Mouse (Mus musculus): Measurements from ENCODE around the gene Inafm1. TPM values are rescaled to one million over a fixed set of nuclear protein-coding genes. Genes with fewer than 3 reads are reported as not detected.
"Not testable (repeated sequence)": the region's sequence is repeated elsewhere in the genome, so short reads cannot be mapped to it uniquely, and the experiment has no call there.

Inafm1 gene
- polyA plus RNA-seq, 1 experiment from 2014 or later: 29.6 TPM

DNA sequence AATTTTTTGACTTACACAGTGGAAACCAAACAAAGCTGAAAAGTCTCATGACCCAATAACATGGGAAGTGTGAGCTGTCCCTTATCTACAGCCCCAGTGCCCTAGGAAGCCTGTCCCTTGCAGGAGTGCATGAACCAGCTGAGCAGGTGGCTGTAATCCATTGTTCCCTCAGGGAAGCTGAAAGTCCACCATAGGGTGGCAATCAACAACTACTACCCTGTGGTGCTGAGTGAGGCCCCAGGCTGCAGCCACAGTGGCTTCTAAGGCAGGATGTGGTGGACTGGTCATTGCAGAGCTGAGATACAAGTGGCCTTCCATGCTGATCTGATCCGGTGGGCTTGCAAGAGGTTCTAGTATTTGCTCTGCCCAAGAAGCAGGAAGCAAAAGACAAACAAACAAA lies 12.3 kb downstream of the Inafm1 start:
- WGBS: 61% methylated on average over 1 of the region's 1 CpGs
- no peak overlapping the region for H3K4me3 ChIP-seq (replicated peaks)
- H3K9me3 ChIP-seq (replicated peaks): no peaks in the 10 kb centered on the region
- H3K27me3 ChIP-seq: no peaks in the 10 kb centered on the region
- H3K4me2 ChIP-seq (replicated peaks): no peak overlapping the region
- H3K27ac ChIP-seq (replicated peaks): no peak overlapping the region
- no peaks in the 10 kb centered on the region for H3K4me1 ChIP-seq
- no peak for ATAC-seq (ENCODE audit: insufficient number of reproducible peaks, low FRiP score, low TSS enrichment, low read depth)
- H3K36me3 ChIP-seq: no peaks in the 10 kb centered on the region
- H3K9ac ChIP-seq: no peak overlapping the region

DNA sequence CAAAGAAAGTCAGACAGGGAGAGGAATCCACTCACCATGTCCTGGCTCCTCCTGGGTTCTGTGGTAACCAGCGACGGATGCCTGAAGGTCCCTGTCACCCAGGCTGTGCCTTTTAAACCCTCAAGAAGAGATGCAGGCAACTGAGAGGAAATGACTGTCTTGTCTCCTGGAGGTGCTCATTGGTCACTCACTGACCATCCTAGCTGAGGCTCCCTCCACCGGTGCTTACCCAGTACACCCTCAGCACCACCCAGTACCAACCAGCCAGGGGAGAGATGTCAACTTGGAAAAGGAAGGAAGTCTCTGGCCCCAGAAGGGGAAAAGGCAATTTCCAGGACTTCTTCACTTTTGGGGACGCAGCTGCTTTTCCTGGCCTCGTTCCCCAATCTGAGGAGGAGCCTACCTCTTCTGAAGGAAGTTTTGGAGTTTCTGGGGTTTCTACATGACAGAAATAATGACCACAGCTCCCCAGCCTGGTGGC lies 14.3 kb downstream of the Inafm1 start, which contains the start of gene C5ar1:
TSS of gene C5ar1 (minus strand) at position 431 of the 481 bp plus-strand sequence.
- no peak within 1 kb of the TSS for H3K4me3 ChIP-seq (replicated peaks)
- H3K27me3 ChIP-seq: no peaks in the 10 kb centered on the region
- H3K9me3 ChIP-seq (replicated peaks): no peaks in the 10 kb centered on the region
- no peak within 1 kb of the TSS for H3K27ac ChIP-seq (replicated peaks)
- no peak within 1 kb of the TSS for H3K4me2 ChIP-seq (replicated peaks)
- H3K4me1 ChIP-seq: no peaks in the 10 kb centered on the region
- ATAC-seq (ENCODE audit: insufficient number of reproducible peaks, low FRiP score, low TSS enrichment, low read depth): no peak
- no peak within 1 kb of the TSS for H3K9ac ChIP-seq
- H3K36me3 ChIP-seq: no peaks in the 10 kb centered on the region
- 86% methylated on average over 5 of the region's 5 CpGs for WGBS

DNA sequence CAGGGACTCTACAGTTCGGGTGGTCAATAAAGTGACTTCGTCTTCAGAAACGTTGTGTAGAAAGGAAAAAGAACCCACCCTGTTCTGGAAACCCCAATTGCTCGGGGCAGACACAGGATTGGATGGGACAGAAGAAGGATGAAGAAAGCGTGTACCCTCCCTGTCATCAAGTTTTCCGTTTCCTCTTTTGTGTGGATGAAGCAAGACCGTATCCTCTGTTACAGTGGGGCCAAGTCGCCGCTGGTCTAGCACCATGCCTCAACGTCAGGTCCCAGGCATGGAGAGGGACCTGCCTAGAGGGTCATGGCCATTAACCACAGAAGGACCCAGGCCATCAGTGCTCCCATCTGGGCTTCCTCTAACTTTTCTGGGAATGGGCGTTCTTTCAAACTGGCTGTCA lies 15.6 kb downstream of the Inafm1 start:
- WGBS: 83% methylated on average over 11 of the region's 11 CpGs
- H3K27me3 ChIP-seq: no peaks in the 10 kb centered on the region
- H3K9ac ChIP-seq: no peak overlapping the region
- ATAC-seq (ENCODE audit: insufficient number of reproducible peaks, low FRiP score, low TSS enrichment, low read depth): no peak
- H3K4me1 ChIP-seq: no peaks in the 10 kb centered on the region
- H3K27ac ChIP-seq (replicated peaks): no peak overlapping the region
- no peaks in the 10 kb centered on the region for H3K9me3 ChIP-seq (replicated peaks)
- H3K4me3 ChIP-seq (replicated peaks): no peak overlapping the region
- no peaks in the 10 kb centered on the region for H3K36me3 ChIP-seq
- H3K4me2 ChIP-seq (replicated peaks): no peak overlapping the region

DNA sequence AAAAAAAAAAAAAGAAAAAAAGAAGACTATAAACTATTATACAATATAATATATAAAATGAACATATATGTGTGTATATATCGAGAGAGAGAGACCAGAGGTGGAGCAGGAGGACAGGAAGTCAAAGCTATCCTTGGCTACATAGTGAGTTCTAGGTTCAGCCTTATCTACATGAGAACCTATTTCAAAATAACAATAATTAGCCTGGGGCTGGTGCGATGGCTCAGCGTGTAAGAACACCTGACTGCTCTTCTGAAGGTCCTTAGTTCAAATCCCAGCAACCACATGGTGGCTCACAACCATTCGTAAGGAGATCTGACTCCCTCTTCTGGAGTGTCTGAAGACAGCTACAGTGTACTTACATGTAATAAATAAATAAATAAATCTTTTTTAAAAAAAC lies 17.5 kb downstream of the Inafm1 start:
- not testable (repeated sequence) for H3K4me3 ChIP-seq (replicated peaks); H3K36me3 ChIP-seq; H3K27me3 ChIP-seq; ATAC-seq (ENCODE audit: insufficient number of reproducible peaks, low FRiP score, low TSS enrichment, low read depth); H3K27ac ChIP-seq (replicated peaks); H3K9me3 ChIP-seq (replicated peaks); H3K4me1 ChIP-seq; H3K9ac ChIP-seq; H3K4me2 ChIP-seq (replicated peaks)
- WGBS: 83% methylated on average over 4 of the region's 4 CpGs

DNA sequence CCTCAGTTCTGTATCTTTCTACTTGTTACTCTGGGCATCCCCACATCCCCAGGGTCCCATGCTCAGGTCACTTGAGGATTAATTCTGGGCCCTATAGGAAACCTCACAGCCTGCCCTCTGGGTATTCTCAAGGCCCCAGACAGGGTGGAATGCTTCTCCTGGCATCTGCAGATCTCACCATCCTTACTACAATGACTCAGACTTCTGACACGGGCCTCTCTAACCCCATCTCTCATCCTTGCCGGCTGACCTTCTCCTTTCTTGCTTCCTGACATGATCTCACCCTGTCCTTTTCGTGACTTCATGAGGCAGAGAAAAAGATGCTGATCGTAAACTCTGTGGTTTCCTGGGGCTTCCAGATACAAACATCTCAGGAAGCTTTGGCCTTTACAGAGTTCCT lies 19.2 kb downstream of the Inafm1 start:
- Histone ChIP-seq H3K27ac (replicated peaks) (no peak overlapping the region), H3K27me3 (no peaks in the 10 kb centered on the region), H3K9ac (no peak overlapping the region), H3K4me3 (replicated peaks) (no peak overlapping the region), H3K4me1 (no peaks in the 10 kb centered on the region), H3K4me2 (replicated peaks) (no peak overlapping the region), H3K9me3 (replicated peaks) (no peaks in the 10 kb centered on the region), H3K36me3 (no peaks in the 10 kb centered on the region)
- 59% methylated on average over 4 of the region's 4 CpGs for WGBS
- ATAC-seq (ENCODE audit: insufficient number of reproducible peaks, low FRiP score, low TSS enrichment, low read depth): no peak

DNA sequence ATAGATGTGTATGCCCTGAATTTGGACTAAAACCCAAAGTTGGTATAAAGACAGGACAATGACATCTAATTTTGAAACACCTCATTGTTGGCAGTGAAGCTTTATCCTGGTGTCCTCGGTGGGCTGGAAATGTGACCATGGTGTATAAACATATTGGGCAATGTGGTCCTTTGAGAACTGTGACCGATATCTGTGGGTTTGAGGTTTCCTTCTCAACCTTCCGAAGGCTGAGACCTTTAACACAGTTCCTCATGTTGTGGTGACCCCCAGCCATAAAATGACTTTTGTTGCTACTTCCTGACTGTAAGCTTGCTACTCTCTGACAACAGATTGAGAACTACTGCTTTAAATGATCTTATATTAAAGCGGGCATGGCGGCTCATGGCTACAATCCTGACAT lies 22.7 kb downstream of the Inafm1 start:
- WGBS: 67% methylated on average over 5 of the region's 5 CpGs
- Histone ChIP-seq H3K36me3 (no peaks in the 10 kb centered on the region), H3K27ac (replicated peaks) (no peak overlapping the region), H3K9me3 (replicated peaks) (no peaks in the 10 kb centered on the region), H3K27me3 (no peaks in the 10 kb centered on the region), H3K4me2 (replicated peaks) (no peak overlapping the region), H3K4me1 (no peaks in the 10 kb centered on the region), H3K4me3 (replicated peaks) (no peak overlapping the region), H3K9ac (no peak overlapping the region)
- no peak for ATAC-seq (ENCODE audit: insufficient number of reproducible peaks, low FRiP score, low TSS enrichment, low read depth)

DNA sequence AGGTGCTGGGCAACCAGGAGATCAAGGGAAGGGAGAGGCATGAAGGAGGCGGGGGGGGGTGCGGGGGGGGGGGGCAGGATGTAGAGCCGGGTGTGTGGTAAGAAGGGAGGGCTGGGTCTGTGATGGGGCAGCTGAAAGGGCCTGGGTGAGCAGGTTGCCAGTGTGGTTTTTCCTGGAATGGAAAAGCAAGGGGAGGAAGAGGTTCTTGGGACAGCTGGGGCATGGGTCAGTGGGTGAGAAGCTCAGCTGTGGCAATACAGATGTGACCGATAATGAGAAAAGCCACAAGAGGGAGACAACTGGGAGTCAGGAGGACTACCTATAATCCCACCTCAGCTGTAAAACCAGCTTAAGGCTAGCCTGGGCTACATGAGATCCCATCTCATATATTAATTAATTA lies 27.5 kb downstream of the Inafm1 start:
- H3K9ac ChIP-seq: no peak overlapping the region
- no peaks in the 10 kb centered on the region for H3K36me3 ChIP-seq
- H3K4me1 ChIP-seq: no peaks in the 10 kb centered on the region
- no peak for ATAC-seq (ENCODE audit: insufficient number of reproducible peaks, low FRiP score, low TSS enrichment, low read depth)
- WGBS: 48% methylated on average over 2 of the region's 4 CpGs
- no peak overlapping the region for H3K4me2 ChIP-seq (replicated peaks)
- H3K27me3 ChIP-seq: no peaks in the 10 kb centered on the region
- no peak overlapping the region for H3K4me3 ChIP-seq (replicated peaks)
- no peaks in the 10 kb centered on the region for H3K9me3 ChIP-seq (replicated peaks)
- no peak overlapping the region for H3K27ac ChIP-seq (replicated peaks)

DNA sequence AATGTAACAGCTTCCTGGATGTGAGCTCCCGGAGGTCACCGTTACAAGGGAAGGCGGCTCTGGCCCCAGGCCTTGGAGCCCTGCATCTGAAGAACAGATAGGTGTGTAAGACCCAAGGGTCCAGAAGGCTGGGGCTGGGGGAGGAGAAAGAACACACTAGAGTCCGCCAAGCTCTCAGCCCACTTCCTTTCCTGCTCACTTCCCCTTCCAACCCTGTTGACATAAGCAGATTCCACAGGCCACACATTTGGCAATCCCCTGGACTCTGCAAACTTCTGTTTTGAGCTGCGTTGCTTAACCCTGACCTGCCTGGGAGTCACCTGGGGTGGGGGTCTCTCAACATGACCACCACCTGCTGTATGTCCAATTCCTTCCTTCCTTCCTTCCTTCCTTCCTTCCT lies 29.4 kb downstream of the Inafm1 start, which contains the start of gene C5ar2:
TSS of gene C5ar2 (minus strand) at position 88 of the 400 bp plus-strand sequence.
- ATAC-seq (ENCODE audit: insufficient number of reproducible peaks, low FRiP score, low TSS enrichment, low read depth): no peak
- Histone ChIP-seq H3K27ac (replicated peaks) (no peak within 1 kb of the TSS), H3K36me3 (no peaks in the 10 kb centered on the region), H3K9ac (no peak within 1 kb of the TSS), H3K4me3 (replicated peaks) (no peak within 1 kb of the TSS), H3K27me3 (no peaks in the 10 kb centered on the region), H3K4me1 (no peaks in the 10 kb centered on the region), H3K9me3 (replicated peaks) (no peaks in the 10 kb centered on the region), H3K4me2 (replicated peaks) (no peak within 1 kb of the TSS)
- 66% methylated on average over 5 of the region's 5 CpGs for WGBS

DNA sequence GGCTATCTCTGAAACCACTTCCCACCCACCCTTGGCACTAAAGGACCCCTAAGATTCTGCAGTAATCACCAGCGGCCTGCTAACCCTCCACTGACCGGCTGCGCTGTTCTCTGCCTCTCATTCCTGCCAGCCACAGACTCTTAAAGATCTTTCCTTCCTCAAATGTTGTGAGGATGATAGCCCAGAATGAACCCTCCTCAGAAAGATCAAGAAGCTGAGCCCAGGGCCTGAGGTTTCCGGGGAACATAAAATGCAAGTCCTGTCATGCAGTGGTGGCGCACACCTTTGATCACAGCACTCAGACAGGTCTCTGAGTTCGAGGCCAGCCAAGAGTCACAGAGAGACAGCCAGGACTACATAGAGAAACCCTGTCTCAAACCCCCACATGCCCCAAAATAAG lies 31.2 kb downstream of the Inafm1 start:
- Histone ChIP-seq H3K36me3 (no peaks in the 10 kb centered on the region), H3K4me2 (replicated peaks) (no peak overlapping the region), H3K4me1 (no peaks in the 10 kb centered on the region), H3K9me3 (replicated peaks) (no peaks in the 10 kb centered on the region), H3K4me3 (replicated peaks) (no peak overlapping the region), H3K27ac (replicated peaks) (no peak overlapping the region), H3K27me3 (no peaks in the 10 kb centered on the region), H3K9ac (no peak overlapping the region)
- WGBS: 70% methylated on average over 6 of the region's 6 CpGs
- ATAC-seq (ENCODE audit: insufficient number of reproducible peaks, low FRiP score, low TSS enrichment, low read depth): no peak

DNA sequence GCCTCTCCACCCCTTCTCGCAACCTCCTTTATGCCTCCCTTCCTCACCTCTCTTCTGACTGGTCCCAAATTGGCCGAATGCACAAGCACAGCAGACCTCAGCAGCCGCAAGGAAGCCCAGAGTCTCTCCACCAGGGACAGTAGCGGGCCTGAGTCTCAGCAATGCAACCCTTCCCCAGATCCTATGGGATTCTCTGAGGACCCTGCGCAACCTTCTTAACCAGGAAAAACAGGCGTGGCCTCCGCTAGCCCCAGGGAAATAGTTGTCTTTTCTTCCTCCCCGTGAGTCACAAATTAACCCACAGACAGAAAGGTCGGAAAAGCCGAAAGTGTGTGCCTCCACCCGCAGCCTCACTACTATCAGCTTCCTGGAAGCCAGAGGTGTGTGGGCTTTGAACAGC lies 31.6 kb downstream of the Inafm1 start:
- Histone ChIP-seq H3K4me2 (replicated peaks) (no peak overlapping the region), H3K36me3 (no peaks in the 10 kb centered on the region), H3K9ac (no peak overlapping the region), H3K4me3 (replicated peaks) (no peak overlapping the region), H3K27me3 (no peaks in the 10 kb centered on the region), H3K4me1 (no peaks in the 10 kb centered on the region), H3K27ac (replicated peaks) (no peak overlapping the region), H3K9me3 (replicated peaks) (no peaks in the 10 kb centered on the region)
- no peak for ATAC-seq (ENCODE audit: insufficient number of reproducible peaks, low FRiP score, low TSS enrichment, low read depth)
- 33% methylated on average over 11 of the region's 11 CpGs for WGBS

DNA sequence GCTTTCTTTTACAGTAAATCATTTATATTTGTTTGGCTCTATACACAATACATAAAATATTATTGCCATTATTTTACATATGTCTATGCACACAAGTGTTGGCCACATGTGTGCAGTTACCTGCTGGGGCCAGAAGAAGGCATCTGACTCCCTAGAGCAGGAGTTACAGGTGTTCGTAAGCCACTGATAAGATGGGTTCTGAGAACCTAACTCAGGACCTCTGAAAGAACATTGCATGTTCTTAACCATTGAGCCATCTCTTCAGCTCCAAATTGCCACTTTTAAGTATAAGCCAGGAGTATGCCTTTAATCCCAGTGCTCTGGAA lies 32.5 kb downstream of the Inafm1 start:
- no peak for ATAC-seq (ENCODE audit: insufficient number of reproducible peaks, low FRiP score, low TSS enrichment, low read depth)
- Histone ChIP-seq H3K27me3 (no peaks in the 10 kb centered on the region), H3K36me3 (no peaks in the 10 kb centered on the region), H3K27ac (replicated peaks) (no peak overlapping the region), H3K9ac (no peak overlapping the region), H3K4me3 (replicated peaks) (no peak overlapping the region), H3K4me2 (replicated peaks) (no peak overlapping the region), H3K9me3 (replicated peaks) (no peaks in the 10 kb centered on the region), H3K4me1 (no peaks in the 10 kb centered on the region)
- 94% methylated on average over 1 of the region's 1 CpGs for WGBS

DNA sequence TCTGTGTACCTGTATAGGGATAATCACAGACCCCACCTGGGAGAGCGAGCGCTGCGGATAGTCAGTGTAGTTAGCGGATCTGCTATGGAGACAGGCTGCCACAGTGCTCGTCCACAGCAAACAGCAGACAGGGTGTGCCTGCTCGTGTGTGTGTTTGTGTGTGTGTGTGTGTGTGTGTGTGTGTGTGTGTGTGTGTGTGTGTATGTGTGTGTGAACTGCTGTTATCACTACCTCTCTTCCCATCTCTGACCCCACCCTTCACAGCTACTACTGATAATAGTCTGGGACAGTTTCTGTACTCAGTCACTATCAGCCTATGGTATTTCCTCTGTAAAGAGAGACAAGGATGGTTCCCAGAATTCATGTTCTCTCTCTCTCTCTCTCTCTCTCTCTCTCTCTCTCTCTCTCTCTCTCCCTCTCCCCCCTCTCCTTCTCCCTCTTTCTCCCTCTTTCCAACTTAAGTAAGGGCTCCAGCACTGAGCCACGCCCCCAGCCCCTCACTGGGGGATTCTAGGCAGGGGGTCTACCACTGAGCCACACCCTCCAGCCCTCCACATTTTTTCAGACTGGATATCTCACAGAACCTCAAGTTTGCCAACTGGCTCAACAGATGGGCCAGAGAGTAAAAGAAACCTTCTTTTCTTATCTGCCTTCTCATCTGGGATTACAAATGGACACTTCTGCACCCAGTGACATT lies 33.0 kb downstream of the Inafm1 start:
- no peak for ATAC-seq (ENCODE audit: insufficient number of reproducible peaks, low FRiP score, low TSS enrichment, low read depth)
- Histone ChIP-seq H3K9ac (no peak overlapping the region), H3K27ac (replicated peaks) (no peak overlapping the region), H3K27me3 (no peaks in the 10 kb centered on the region), H3K4me1 (no peaks in the 10 kb centered on the region), H3K4me2 (replicated peaks) (no peak overlapping the region), H3K4me3 (replicated peaks) (no peak overlapping the region), H3K36me3 (no peaks in the 10 kb centered on the region), H3K9me3 (replicated peaks) (no peaks in the 10 kb centered on the region)
- WGBS: 68% methylated on average over 7 of the region's 7 CpGs

Data from embryonic facial prominence, embryonic 15.5 days (tissue).